ENCODE assay signal across 7 mouse cellular contexts in the genomic region with DNA sequence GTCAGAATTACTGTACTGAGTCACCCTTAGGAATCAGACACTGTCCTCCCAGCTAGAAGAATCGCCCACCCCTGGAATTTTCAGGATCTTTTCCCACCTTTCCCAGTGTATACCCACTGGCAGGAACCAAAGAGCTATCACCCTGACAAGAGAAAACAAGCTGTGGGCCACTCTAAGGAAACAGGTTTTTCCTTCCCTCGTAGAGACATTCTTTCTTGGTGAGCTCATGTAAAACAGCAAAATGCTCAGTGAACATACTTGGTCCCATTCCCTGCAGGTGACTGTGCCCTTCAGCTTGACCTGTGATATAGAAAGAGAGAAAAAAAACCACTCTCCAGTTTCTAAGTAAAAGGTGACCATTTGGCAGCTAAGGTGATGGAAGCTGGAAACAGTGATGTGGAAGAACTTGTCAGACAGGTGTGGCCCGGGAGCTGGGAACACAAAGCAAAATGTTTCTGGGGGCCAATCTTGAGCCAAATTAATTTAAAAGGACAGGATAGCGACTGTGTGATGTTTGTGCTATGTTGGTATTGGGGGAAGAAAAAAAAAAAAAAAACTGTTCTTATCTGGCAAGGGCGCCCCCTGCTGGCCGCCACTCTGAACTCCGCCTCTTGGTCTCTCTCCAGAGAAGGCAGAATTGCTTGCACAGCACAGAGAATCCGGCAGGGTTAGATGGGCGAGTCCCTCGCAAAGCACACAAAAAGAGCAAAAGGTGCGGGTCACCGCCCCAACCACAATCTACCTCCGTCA.
A peak's percentile ranks its signal among the peaks of the same experiment; 100 is the strongest.
DNase-seq lines count a peak whose midpoint lies in the region; ATAC-seq lines count a peak whose summit lies in the region.

No protein-coding gene starts in this region.

- H3K9ac ChIP-seq in intestine, embryonic 15.5 days, result no peak overlapping the region
- H3K9ac ChIP-seq in midbrain, embryonic 11.5 days (ENCODE audit: low read length), result no peak overlapping the region

- intact Hi-C loops in gastrocnemius, postnatal 36 days (cut with DNase I), result no loop called here
- intact Hi-C loops in left cerebral cortex, postnatal 25 days (cut with DNase I), result no loop called here

- no peaks in the 10 kb centered on the region for H3K27me3 ChIP-seq in intestine, embryonic 15.5 days (replicated peaks)
- peaks cover 30% of the 10 kb centered on the region for H3K27me3 ChIP-seq in midbrain, embryonic 11.5 days (ENCODE audit: control insufficient read depth, insufficient read depth, low read length)

- peak; percentile 91 for ATAC-seq in intestine, embryonic 15.5 days
- peak; percentile 52 for ATAC-seq in midbrain, embryonic 11.5 days (ENCODE audit: low FRiP score)

- no peaks in the 10 kb centered on the region for H3K9me3 ChIP-seq in intestine, embryonic 15.5 days
- H3K9me3 ChIP-seq in midbrain, embryonic 11.5 days (ENCODE audit: control insufficient read depth, low read length), result no peaks in the 10 kb centered on the region

- 0 out of 2 replicates have a peak overlapping the region, but pooled peaks have one; percentile 15 for H3K4me3 ChIP-seq in intestine, embryonic 15.5 days (replicated peaks)
- no peak overlapping the region for H3K4me3 ChIP-seq in midbrain, embryonic 11.5 days (ENCODE audit: low read depth, low read length)

- no peak overlapping the region for H3K27ac ChIP-seq in intestine, embryonic 15.5 days
- H3K27ac ChIP-seq in midbrain, embryonic 11.5 days (ENCODE audit: low read depth, low read length), result no peak overlapping the region

- 24% methylated on average over 13 of the region's 13 CpGs for WGBS in intestine, embryonic 15.5 days
- WGBS in midbrain, embryonic 11.5 days, result 19% methylated on average over 13 of the region's 13 CpGs

- DNase-seq in adrenal gland, adult 2 months, result peak; percentile 75
- peak; percentile 91 for DNase-seq in embryo, embryonic 11 days
- DNase-seq in gastrocnemius, postnatal 36 days, result peak; percentile 67 to 68
- DNase-seq in left cerebral cortex, postnatal 25 days (ENCODE audit: low spot score in 2 of 2), result peak; percentile 66 to 83
- peak; percentile 98 for DNase-seq in midbrain, embryonic 11.5 days (ENCODE audit: low spot score, missing footprints)
- peak; percentile 7 for DNase-seq in spleen, adult 12 weeks (ENCODE audit: low spot score)

- H3K36me3 ChIP-seq in intestine, embryonic 15.5 days, result no peaks in the 10 kb centered on the region
- H3K36me3 ChIP-seq in midbrain, embryonic 11.5 days (ENCODE audit: control insufficient read depth, insufficient read depth, low read length), result no peaks in the 10 kb centered on the region

- H3K4me1 ChIP-seq in intestine, embryonic 15.5 days (replicated peaks), result 0 out of 2 replicates have a peak, but pooled peaks cover 15% of the 10 kb centered on the region
- peaks cover 46% of the 10 kb centered on the region for H3K4me1 ChIP-seq in midbrain, embryonic 11.5 days (ENCODE audit: control insufficient read depth, insufficient read depth, low read length)

- H3K4me2 ChIP-seq in intestine, embryonic 15.5 days (replicated peaks), result peak overlapping the region; percentile 49
- peak overlapping the region; percentile 17 for H3K4me2 ChIP-seq in midbrain, embryonic 11.5 days

Comparison
In these comparisons a context has a peak if more than half of its experiments do, and no peak if none do; other contexts are left out.
1. DNase-seq: peak in every context shown above with its lines; median percentile 98 in midbrain, embryonic 11.5 days; 91 in embryo, embryonic 11 days; 75 in adrenal gland, adult 2 months; 74 in left cerebral cortex, postnatal 25 days; 68 in gastrocnemius, postnatal 36 days; 7 in spleen, adult 12 weeks.